Mouse (Mus musculus): Measurements from ENCODE around the gene Gm45062.

Gm45062 gene

GRCm38 (mm10) chr6:8259004-8259666 is at the start of gene Gm45062, which contains the start of the genes Rpa3 and Umad1:
Gene Gm45062, plus strand, starts transcription at chr6:8259450.
Gene Rpa3, minus strand, starts transcription at chr6:8259173.
Gene Umad1, plus strand, starts transcription at chr6:8259288.
- DNase-seq (ENCODE audit: low read depth, low spot score): peak; percentile 99

DNA sequence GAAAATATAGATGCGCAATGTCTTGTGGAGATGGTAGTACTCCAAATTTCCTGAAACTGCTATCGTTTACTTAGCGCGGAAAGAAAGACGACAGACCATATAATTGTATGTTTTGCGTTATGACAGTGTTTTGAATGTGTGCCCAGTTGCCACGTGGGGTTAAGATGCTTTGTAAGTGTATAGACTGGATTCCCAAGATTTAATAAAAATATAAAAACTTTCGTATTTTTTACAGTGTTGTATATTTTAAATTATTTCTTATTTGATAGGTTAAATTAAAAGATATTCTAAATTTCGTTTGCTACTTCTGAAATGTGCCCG is 49.4 kb upstream of the Gm45062 start:
- no peak for DNase-seq (ENCODE audit: low read depth, low spot score)

DNA sequence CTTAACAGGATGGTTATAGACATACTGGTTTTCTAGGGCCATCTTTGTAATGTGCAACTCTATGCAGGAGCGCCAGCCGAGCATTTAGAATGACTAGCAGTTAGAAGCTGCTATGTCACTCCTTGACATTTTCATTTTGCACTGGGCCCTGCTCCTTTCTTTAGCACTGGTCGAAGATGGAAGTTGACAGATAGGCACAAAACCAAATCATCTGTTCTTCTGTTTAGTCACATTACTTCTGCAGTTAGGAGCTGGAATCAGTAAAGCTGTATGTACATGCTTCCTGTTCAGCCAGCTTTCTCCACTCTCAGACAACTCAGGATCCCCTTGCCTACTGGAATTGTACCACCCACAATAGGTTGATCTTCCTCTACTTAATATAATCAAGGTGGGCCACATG is 48.6 kb upstream of the Gm45062 start:
- no peak for DNase-seq (ENCODE audit: low read depth, low spot score)

DNA sequence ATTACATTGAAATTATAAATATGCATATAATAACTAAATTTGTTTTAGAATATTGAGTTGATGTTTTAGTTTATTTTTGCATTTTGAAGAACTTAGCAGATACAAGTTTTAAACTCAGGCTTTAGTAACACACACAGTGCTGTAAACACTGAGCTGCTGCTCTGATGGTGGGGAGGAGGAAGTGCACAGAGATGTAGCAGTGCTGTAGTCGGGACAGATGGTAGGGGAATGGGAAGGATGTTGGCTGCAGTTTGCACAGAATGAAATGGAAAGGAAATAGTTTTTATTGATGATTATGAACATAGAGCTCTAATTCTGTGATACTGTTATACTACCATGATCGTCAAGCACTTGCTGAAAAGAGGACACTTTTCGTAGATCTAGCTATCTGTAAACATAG is 32.2 kb upstream of the Gm45062 start:
- DNase-seq (ENCODE audit: low read depth, low spot score): no peak

DNA sequence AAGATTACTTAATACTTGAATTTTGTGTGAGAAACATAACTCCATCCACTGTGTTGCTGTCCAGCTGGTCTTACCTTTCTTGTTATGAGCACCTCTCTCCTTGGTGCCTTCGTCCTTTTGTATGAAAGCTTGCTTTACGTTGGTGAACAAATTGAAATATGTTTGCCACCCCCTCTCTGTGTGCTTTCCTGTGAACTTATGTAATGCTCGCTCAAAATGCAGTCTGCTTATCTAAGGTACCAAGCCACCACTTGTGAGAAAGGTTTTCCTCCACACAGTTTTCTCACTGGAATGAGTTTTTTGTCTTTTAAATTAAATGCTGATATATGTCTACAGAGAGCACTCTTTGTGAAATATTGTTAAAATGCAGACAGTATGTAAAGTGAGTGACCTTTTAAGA is 30.7 kb upstream of the Gm45062 start:
- DNase-seq (ENCODE audit: low read depth, low spot score): no peak

DNA sequence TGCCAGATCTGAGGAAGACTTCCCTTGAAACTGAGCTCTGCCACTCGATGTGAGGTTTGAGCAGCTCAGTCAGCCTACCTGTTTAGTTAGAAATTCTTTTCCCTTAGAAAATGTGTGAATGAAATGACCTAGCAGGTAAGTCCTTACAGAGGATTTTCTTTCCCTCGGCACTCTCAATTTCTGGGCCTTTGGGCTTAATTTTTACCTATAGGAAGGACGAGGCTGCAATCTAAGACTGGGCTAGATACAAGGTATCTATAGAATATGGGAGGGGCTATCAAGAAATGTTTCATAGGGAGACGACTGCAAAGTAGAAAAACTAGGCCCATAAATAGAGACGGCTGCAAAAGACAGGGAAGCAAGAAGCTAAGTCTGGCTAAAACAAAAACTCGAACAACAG is 934 bp upstream of the Gm45062 start:
- no peak for DNase-seq (ENCODE audit: low read depth, low spot score)

DNA sequence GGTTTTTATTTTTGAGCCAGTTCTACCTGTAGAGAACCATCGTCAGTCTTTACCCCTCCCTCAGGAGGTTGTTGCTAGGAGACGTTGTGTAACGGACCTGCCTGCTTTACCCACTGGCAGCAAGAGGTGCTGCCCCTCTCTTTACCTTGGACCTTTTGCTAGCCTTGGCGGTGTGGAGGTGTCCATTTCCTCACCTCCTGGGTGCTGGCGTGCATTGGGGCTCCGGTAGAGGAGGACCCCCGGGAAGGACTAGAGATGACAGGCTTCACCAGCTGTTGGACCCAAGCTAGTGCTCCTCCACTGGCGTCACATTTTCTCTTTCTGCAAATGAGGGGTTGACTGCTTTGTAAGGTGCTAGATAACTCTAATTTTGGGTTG is 406 bp downstream of the Gm45062 start:
- no peak for DNase-seq (ENCODE audit: low read depth, low spot score)

DNA sequence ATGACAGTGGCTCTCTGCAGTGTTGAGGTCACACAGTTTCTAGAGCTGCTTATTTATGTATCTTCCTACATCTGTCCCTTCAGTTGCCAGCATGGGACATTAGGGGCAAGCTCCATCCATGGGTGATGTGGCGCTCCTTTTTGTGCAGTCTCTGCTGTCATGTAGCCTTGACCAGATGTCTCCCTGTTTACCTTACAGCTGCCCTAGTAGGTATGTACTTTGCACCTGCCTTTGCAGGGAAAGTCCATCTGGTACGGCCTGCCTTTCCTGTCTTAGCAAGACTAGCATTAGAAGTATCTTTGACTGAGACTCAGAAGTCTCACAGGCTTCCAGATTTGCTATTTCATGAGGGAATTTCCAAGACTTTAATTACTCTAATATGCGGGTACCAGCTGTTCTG is 11.8 kb downstream of the Gm45062 start:
- no peak for DNase-seq (ENCODE audit: low read depth, low spot score)

- DNase-seq (ENCODE audit: low read depth, low spot score): peak; percentile 54
These were observed 15.3 kb downstream of the Gm45062 start for GRCm38 (mm10) chr6:8274387-8275054.

DNA sequence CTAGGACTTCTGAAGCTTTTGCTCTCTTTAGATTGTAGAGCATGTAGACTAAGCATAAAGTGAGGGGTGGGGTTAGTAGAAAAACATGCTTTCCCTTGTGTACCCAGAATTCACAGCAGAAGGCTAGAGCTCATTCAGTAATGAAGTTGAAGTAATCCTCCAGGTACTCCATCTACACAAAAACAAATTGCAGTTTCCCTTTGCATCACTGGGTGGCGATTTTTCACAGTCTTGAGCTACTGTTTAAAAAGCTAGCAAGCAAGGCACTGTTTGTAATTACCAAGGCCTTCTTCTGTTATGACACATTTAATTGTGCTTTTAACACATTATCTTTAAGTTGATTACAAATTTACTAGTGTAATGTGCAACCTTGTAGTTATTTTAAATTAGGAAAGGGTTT is 15.8 kb downstream of the Gm45062 start:
- peak; percentile 46 for DNase-seq (ENCODE audit: low read depth, low spot score)

GRCm38 (mm10) chr6:8276431-8276830 is 17.2 kb downstream of the Gm45062 start:
- DNase-seq (ENCODE audit: low read depth, low spot score): no peak

- DNase-seq (ENCODE audit: low read depth, low spot score): peak; percentile 33
These were observed 19.3 kb downstream of the Gm45062 start for GRCm38 (mm10) chr6:8278426-8279002.

GRCm38 (mm10) chr6:8283255-8283654 is 24.0 kb downstream of the Gm45062 start:
- DNase-seq (ENCODE audit: low read depth, low spot score): no peak

GRCm38 (mm10) chr6:8285401-8285960 is 26.2 kb downstream of the Gm45062 start:
- no peak for DNase-seq (ENCODE audit: low read depth, low spot score)

GRCm38 (mm10) chr6:8286146-8286545 is 26.9 kb downstream of the Gm45062 start:
- DNase-seq (ENCODE audit: low read depth, low spot score): no peak

- DNase-seq (ENCODE audit: low read depth, low spot score): no peak
These were observed 29.7 kb downstream of the Gm45062 start for GRCm38 (mm10) chr6:8288755-8289580.

DNA sequence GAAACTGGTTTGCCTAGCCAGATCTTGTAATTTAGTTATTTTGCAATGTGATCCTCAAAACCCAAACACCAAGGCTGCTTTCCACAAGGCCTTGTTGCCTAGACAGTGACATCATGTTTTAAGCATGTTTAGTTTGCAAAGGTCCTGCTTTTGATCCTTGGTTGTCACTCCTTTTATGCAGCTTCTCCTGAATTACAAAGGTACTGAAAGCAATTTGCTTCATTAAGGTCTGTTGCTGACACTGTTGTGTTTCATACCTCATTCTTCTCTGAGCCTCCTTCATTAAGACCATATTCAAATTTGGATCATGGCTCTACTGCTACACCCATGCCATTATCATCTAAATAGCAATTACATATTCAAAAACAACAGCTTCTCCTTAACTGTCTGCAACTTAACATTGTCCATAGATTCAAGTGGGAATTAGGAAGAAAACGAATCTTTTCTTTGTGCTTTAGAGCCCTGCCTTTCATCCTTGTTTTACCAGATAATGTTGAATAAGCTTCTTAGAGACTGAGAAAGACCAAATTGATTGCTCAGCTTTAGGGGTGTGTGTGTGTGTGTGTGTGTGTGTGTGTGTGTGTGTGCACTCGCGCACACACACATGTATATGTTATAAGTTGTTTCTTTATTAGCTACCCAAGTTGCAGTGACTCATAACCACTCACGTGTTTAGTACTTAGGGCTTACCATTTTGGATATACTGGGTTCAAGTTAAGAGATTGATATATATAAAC is 35.0 kb downstream of the Gm45062 start:
- peak; percentile 45 for DNase-seq (ENCODE audit: low read depth, low spot score)

DNA sequence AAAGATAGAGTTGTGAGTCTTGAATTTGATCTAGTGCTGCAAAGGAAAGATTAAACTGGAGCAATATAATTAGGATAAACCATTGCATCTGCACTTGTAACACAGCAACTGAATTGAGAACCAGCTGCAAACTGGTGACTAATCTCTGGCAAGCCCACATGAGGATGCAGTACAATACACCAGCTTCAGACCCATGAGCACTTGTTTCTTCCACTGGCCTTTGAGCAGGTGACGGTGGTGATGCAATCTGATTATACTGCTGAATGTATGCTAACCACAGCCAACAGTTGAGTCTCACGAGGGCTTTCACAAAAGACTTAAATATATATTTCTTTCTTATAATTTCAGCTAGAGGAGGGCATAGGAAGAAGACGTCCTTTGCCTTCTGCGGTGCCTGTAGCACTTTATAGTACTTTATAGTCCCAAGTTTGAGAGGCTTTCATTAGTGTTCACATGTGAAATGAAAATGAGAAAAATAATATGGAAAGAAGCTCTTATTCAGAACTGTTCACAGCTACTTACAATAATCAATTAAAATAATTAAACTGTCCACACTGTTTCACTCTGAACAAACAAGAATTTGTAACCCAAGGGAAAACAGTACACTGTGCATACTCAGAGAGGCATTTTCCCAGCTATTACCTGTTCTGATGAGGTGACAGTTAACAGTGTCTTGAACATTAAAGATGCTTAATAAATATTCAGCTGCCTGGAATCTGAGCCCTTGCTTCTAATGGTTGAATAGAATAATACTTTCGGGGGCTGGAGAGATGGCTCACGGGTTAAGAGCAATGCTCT is 40.0 kb downstream of the Gm45062 start:
- no peak for DNase-seq (ENCODE audit: low read depth, low spot score)

DNA sequence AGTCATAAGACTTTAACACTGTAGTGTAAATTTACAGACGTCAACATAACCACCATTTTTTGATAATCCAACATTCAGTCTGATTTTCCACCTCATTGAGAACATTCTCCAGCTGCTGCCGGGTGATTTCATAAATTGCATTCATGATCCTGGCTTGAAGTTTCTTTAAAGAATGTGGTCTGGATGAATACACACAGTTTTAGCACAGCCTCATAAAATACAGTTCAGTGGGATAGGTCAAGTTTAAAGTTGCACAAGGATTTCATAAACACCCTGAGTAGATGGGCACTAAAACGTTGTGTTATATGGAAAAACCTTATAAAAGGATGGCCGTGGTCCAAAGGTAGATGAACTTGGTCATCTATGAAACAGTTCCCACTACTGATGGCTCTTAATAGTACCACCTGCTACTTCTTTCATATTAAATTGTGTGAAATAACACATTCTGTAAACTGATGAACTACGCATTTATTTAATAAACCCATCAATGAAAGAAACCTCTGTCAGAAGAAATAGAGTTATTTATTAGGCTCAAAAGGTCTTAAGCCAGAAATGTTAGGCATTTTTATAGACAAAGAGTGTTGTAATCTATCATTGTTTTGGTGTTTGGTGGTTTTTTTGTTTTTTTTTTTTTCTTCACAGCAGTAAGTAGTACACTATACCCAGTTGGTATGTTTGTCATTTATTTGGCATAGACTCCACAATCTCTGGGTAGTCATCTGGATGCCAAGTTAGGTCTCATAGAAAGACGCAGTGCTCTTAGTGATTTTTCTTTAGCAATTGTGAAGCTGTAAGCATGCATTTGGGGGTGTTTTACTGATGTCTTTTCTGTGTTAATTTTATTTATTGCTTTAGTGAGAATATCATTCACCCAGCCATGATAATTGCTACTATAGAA is 48.9 kb downstream of the Gm45062 start:
- no peak for DNase-seq (ENCODE audit: low read depth, low spot score)

Measured in ZHBTc4 (cell line).